Mouse (Mus musculus) limb, embryonic 15.5 days (tissue): ENCODE results near the gene Krtcap3. TPM values are rescaled to one million over a fixed set of nuclear protein-coding genes. Genes with fewer than 3 reads are reported as not detected.

Experiments used
- ATAC-seq: fragments of 200-750 bp; cut with Nextera tagmentation; 2 replicates; pipeline ENCODE4 v1.8.0; 2017; ENCODE audit warnings: low read depth, moderate TSS enrichment; ENCODE audit not compliant: insufficient number of reproducible peaks, low FRiP score, low TSS enrichment
- H3K27ac ChIP-seq: fragments of 300-500 bp; sonication (generic); 2 replicates; pipeline ENCODE4 v1.5.1; 2015; ENCODE audit warnings: moderate library complexity, mild to moderate bottlenecking, inconsistent platforms
- H3K27me3 ChIP-seq: fragments of 300-500 bp; sonication (generic); 2 replicates; pipeline ENCODE4 v1.6.1; 2015; ENCODE audit warnings: inconsistent platforms
- H3K36me3 ChIP-seq: fragments of 300-500 bp; sonication (generic); 2 replicates; pipeline ENCODE4 v1.6.1; 2015; ENCODE audit warnings: inconsistent platforms
- H3K4me1 ChIP-seq: fragments of 300-500 bp; sonication (generic); 2 replicates; pipeline ENCODE4 v1.6.1; 2015; ENCODE audit warnings: inconsistent platforms
- H3K4me2 ChIP-seq: fragments of 300-500 bp; sonication (generic); 2 replicates; pipeline ENCODE4 v1.6.1; 2015; ENCODE audit warnings: mild to moderate bottlenecking, inconsistent platforms
- H3K4me3 ChIP-seq: fragments of 300-500 bp; sonication (generic); 2 replicates; pipeline ENCODE4 v1.5.1; 2015; ENCODE audit warnings: mild to moderate bottlenecking, inconsistent platforms
- H3K9ac ChIP-seq: fragments of 300-500 bp; sonication (generic); 2 replicates; pipeline ENCODE4 v1.6.1; 2015; ENCODE audit warnings: inconsistent platforms
- H3K9me3 ChIP-seq: fragments of 300-500 bp; sonication (generic); 2 replicates; pipeline ENCODE4 v1.6.1; 2016; ENCODE audit warnings: inconsistent platforms
- WGBS: fragments of 180-500 bp; shearing (Covaris S2); methylation state at CpG from one replicate; pipeline ENCODE4 v1.1.7; 2015; 5-methylcytosine and 5-hydroxymethylcytosine counted together
- polyA plus RNA-seq: library from polyadenylated mRNA; unstranded; fragments of >200 nt; fragmentation: Nextera tagmentation; extraction: Ambion mirVana; gene quantifications from 2 replicates; pipeline ENCODE4 v1.2.1, GENCODE M21; 2015

Krtcap3 gene
- polyA plus RNA-seq, 1 experiment from 2014 or later: 12.8 TPM

DNA sequence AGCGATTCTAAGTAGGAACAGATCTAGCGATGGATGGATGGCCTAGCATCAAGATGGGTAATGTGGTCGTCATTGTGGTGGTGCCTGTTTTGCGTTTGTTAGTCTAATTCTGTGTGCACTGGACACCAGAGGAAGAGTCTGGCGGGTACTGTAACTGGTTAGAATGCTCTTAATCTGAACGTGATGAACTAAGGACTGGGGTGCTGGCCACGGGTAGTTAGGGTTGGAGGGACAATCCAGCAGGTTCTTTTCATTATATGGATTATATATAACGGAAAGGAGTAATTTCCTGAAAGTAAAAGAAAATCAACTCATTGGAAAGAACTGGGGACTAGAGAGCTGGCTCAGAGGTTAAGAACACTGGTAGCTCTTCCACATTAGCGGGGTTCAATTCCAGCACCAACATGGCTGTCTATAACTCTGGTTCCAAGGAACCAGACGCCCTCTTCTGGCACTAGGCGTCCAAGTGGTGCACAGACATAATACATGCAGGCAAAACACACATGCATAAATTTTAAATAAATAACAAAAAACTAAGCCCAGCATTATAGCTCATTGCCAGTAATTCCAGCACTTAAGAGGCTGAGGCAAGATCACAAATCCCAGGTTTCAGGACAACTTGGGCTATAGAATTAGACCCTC lies 30.1 kb upstream of the Krtcap3 start:
- ATAC-seq: no peak
- no peaks in the 10 kb centered on the region for H3K9me3 ChIP-seq
- H3K4me1 ChIP-seq: peaks cover 16% of the 10 kb centered on the region; the same call in 1 of the 2 replicates
- 14% methylated on average over 11 of the region's 11 CpGs for WGBS
- peak overlapping the region; percentile 68 for H3K9ac ChIP-seq
- H3K27me3 ChIP-seq: no peaks in the 10 kb centered on the region
- H3K36me3 ChIP-seq: no peaks in the 10 kb centered on the region
- peak overlapping the region; percentile 99 for H3K4me3 ChIP-seq
- H3K27ac ChIP-seq: peak overlapping the region; percentile 93
- H3K4me2 ChIP-seq: peak overlapping the region; percentile 78

DNA sequence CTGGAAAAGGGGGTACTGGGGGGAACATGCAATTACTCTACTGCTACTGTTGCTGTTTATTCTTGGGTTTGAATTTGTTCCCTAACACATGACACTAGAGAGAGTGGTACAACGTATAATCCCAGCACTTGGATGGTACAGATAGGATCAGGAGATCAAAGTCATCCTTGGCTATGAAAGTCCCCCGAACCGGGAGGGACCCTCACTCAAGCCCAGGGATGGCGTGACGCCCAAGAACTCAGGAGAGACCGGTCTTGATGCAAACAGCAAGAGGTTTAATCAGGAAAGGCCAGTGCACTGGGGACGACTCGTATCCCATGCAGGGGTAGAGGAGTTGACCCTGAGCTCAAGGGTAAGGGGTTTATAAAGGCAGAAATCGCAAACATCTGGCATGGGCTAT lies 28.8 kb upstream of the Krtcap3 start:
- Histone ChIP-seq H3K27me3 (no peaks in the 10 kb centered on the region), H3K4me2 (no peak overlapping the region), H3K9me3 (no peaks in the 10 kb centered on the region), H3K4me3 (no peak overlapping the region), H3K9ac (no peak overlapping the region), H3K4me1 (peaks cover 16% of the 10 kb centered on the region; the same call in 1 of the 2 replicates), H3K27ac (no peak overlapping the region), H3K36me3 (no peaks in the 10 kb centered on the region)
- WGBS: 88% methylated on average over 9 of the region's 9 CpGs
- ATAC-seq: no peak

DNA sequence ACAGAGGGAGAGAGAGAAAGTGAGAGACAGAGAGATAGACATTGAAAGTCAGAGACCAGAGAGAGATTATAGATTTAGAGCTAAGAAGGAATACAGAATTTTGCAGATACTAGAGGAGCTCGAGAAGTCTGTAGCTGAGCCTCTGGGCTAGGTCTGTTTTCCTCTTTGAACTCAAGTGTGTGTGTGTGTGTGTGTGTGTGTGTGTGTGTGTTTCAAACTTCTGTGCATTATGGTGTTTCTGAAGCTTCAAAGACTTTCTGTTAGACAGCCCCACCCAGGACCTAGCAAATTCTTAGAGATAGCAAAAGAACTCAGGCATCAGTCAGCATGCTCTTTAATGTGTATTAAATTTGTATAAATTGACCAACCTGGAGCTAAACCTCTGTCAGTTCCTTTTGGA lies 24.9 kb upstream of the Krtcap3 start:
- no peaks in the 10 kb centered on the region for H3K9me3 ChIP-seq
- H3K4me2 ChIP-seq: no peak overlapping the region
- no peaks in the 10 kb centered on the region for H3K27me3 ChIP-seq
- H3K36me3 ChIP-seq: no peaks in the 10 kb centered on the region
- no peak overlapping the region for H3K9ac ChIP-seq
- no peak overlapping the region for H3K4me3 ChIP-seq
- no peak for ATAC-seq
- WGBS: 58% methylated on average over 1 of the region's 1 CpGs
- H3K4me1 ChIP-seq: no peaks in the 10 kb centered on the region
- H3K27ac ChIP-seq: no peak overlapping the region

DNA sequence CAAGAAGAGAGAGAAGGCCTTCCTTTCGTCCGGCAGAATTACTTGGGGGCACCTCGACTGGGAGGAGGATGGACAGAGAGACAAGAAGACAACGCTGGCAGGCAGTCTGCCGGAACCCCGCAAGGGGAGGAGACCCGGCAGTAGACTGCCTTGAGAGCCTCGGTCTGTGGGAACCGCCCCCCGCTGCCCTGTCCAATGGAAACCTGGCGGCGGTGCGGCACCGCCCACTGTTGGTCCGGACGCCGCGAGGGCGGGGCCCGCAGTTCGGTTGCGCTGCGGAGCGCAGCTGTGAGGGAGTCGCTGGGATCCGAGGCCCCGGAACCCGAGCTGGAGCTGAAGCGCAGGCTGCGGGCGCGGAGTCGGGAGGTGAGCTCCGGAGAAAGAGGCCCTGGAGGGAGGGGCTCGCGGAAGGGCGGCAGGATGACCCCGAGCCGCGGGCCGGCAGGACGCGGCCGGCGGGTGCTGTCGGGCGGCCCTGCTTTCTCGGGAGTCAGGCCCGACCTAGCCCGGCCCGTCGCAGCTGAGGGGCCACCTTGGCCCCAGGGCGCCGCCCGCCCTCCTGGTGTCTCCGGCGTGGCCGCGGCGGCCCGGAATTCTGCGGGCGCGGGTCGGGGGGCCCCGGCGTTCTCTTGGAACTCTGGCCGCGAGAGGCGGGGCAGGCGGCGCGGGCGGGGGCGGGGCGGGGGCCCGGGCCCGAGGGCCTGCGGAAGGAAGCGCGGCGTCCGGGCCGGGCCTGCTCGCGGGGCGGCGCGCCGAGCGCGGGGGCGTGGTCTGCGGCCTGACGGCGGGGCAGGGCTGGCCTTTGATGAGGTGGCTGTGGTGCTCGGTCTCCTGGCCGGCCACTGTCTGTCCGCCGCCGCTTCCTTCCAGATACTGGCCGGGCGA lies 10.6 kb upstream of the Krtcap3 start, which contains the start of the genes Nrbp1 and Gm9970:
Gene Nrbp1 (plus strand): TSS at position 228 of the 885 bp plus-strand sequence.
Gene Gm9970 (minus strand): TSS at position 596 of the 885 bp plus-strand sequence.
- Histone ChIP-seq H3K4me2 (peak within 1 kb of the TSS; percentile 77), H3K27me3 (no peaks in the 10 kb centered on the region), H3K9me3 (no peaks in the 10 kb centered on the region), H3K27ac (peak within 1 kb of the TSS; percentile 99), H3K4me3 (peak within 1 kb of the TSS; percentile 99), H3K36me3 (peaks cover 23% of the 10 kb centered on the region), H3K4me1 (peaks cover 6% of the 10 kb centered on the region), H3K9ac (peak within 1 kb of the TSS; percentile 99)
- under 1% methylated on average over 93 of the region's 103 CpGs for WGBS
- peak; percentile 98 for ATAC-seq

DNA sequence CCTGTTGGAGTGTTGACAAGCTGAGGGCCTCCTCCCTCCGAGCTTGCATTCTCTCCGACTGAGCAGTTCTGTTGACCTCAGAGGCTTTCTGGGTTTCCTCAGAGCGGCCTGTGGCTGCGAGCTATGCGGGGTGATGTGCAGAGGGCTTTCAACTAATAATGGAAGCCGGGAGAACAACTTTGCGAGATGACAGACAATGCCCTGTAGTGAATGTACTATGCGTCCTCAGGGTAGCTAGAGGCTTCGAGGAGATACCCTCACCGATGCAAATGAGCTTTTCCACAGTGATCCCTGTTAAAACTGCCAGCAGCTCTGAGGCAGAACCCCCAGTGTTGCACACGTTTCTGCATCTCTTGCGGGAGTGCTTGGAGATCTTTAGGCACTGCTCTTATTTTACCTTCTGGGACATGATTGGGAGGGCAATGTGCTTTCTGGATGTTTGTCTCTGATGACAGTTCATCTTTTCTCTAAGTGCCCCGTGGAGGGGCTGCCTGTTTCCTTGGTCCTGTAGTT lies 9.9 kb upstream of the Krtcap3 start:
- H3K9me3 ChIP-seq: no peaks in the 10 kb centered on the region
- peak overlapping the region; percentile 99 for H3K9ac ChIP-seq
- WGBS: under 1% methylated on average over 13 of the region's 13 CpGs
- no peak for ATAC-seq
- peaks cover 30% of the 10 kb centered on the region for H3K36me3 ChIP-seq
- peak overlapping the region; percentile 99 for H3K27ac ChIP-seq
- peak overlapping the region; percentile 77 for H3K4me2 ChIP-seq
- no peaks in the 10 kb centered on the region for H3K27me3 ChIP-seq
- peaks cover 6% of the 10 kb centered on the region for H3K4me1 ChIP-seq
- peak overlapping the region; percentile 99 for H3K4me3 ChIP-seq

DNA sequence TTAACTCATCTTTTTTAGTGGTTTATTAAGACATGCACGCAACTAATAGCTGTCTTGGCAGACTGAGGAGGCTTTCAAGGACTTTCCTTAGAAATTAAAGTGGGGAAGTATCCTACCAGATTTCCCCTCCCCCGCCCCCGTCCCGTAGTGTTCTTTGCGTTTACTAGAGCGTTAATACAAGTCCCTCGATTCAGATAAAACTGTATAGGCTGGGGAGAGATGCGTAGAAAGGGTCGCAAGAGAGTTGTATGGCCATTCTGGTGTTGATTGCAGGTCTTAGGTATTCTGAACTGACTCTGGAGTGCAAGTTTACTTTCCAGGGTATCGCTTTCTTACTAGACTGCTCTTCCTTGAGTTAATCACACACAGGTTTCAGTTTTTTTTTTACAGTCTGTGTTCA lies 9.3 kb upstream of the Krtcap3 start:
- peaks cover 36% of the 10 kb centered on the region for H3K36me3 ChIP-seq
- peak overlapping the region; percentile 99 for H3K4me3 ChIP-seq
- peak overlapping the region; percentile 99; the same call in 1 of the 2 replicates for H3K9ac ChIP-seq
- no peaks in the 10 kb centered on the region for H3K9me3 ChIP-seq
- peak overlapping the region; percentile 77 for H3K4me2 ChIP-seq
- 0 out of 2 replicates have a peak overlapping the region, but pooled peaks have one; percentile 99 for H3K27ac ChIP-seq
- H3K4me1 ChIP-seq: peaks cover 6% of the 10 kb centered on the region
- no peaks in the 10 kb centered on the region for H3K27me3 ChIP-seq
- no peak for ATAC-seq
- 18% methylated on average over 10 of the region's 10 CpGs for WGBS

DNA sequence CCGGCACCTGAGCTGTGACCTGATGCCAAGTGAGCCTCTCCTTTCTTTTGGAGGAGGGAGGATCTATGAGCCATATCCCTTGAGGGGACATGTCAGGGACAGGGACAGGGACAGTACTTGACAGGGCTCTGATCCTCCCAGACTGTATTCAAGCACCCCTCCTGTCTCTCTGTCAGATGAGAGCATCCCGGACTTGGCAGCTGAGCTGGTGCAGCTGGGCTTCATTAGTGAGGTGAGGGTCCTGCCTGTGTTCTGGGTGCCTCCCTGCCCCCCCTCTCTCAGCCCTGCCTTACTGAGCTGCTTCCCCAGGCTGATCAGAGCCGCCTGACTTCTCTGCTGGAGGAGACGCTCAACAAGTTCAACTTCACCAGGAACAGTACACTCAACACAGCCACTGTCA lies 775 bp upstream of the Krtcap3 start:
- Histone ChIP-seq H3K9ac (no peak overlapping the region), H3K4me2 (0 out of 2 replicates have a peak overlapping the region, but pooled peaks have one; percentile 43), H3K4me3 (no peak overlapping the region), H3K27ac (peak overlapping the region; percentile 44; the same call in 1 of the 2 replicates), H3K27me3 (no peaks in the 10 kb centered on the region), H3K9me3 (no peaks in the 10 kb centered on the region), H3K4me1 (peaks cover 43% of the 10 kb centered on the region), H3K36me3 (peaks cover 80% of the 10 kb centered on the region)
- no peak for ATAC-seq
- 32% methylated on average over 4 of the region's 4 CpGs for WGBS

DNA sequence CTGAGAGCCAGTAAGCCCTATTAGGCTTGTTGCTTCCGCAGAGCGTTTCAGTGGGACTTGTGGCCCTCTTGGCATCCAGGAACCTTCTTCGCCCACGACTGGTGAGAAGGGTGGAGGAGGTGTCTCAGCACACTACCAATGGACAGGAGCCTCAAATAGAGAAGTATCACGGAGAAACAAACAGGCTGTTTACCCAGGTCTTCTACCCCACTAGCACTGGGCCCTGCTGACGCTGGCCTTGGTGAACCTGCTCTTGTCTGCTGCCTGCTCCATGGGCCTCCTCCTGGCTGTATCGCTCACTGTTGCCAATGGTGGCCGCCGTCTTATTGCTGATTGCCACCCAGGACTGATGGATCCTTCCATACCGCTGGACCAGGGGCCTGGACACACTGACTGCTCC lies 660 bp downstream of the Krtcap3 start:
- H3K4me2 ChIP-seq: peak overlapping the region; percentile 43
- H3K9me3 ChIP-seq: no peaks in the 10 kb centered on the region
- 52% methylated on average over 10 of the region's 10 CpGs for WGBS
- H3K4me1 ChIP-seq: peaks cover 43% of the 10 kb centered on the region
- H3K27me3 ChIP-seq: no peaks in the 10 kb centered on the region
- H3K9ac ChIP-seq: no peak overlapping the region
- no peak overlapping the region for H3K27ac ChIP-seq
- peaks cover 74% of the 10 kb centered on the region for H3K36me3 ChIP-seq
- H3K4me3 ChIP-seq: peak overlapping the region; percentile 35
- no peak for ATAC-seq

DNA sequence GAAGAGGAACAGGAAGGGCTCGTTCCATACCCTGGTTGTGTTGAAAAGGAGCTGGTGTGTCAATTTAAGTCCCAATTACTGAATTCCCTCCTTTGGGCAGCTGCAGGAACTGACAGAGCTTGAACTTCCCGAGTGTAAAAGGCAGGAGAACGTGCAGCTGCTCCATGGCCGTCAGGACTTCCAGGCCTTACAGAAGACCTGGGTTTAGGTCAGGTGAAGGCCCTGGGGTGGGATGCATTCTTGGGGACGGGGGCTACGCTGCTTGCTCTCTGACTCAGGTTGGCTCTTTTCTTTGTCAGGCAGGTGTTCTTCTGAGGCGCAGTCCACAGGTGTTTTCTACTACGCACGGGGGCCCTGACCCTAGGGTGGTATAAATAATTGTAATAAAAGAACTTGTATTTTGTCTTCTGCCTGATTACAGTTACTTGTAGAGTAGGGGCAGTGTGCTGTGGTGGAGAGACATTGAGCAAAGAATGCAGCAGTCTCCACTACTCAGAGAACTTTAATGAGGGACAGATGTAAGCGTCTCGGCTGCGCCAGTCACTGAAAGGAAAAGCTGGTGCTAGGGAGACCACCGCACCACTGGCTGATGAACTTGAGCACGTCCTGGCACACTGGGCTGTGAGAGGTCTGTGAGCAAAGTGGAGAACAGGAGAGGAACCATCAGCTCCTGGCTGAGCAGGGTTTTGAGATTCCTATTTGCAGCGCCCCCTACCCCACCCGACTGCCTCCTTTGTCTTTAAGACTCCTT lies 1.5 kb downstream of the Krtcap3 start:
- 46% methylated on average over 16 of the region's 16 CpGs for WGBS
- ATAC-seq: peak; percentile 26; the same call in 1 of the 2 replicates

DNA sequence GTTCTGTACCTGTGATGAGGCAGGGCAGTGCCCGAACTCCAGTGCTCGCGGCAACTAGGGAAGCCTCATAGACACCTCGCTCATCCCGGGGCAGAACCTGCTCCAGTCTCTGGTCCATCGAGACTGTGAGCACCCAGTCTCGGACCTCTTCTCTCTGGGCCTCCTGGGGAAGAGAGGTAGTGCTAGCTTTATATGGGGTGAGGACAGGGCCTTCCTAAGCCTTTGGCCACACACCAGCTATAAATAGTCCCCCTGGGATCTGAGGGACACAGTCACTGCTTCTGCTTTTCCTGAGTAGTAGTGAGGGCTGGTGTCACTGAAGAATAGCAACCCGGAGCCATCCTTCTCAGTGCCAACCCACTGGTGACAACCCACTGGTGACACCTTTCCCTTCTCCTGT lies 2.3 kb downstream of the Krtcap3 start:
- H3K36me3 ChIP-seq: peaks cover 67% of the 10 kb centered on the region
- H3K4me2 ChIP-seq: no peak overlapping the region
- peaks cover 43% of the 10 kb centered on the region for H3K4me1 ChIP-seq
- WGBS: 90% methylated on average over 8 of the region's 8 CpGs
- no peak overlapping the region for H3K9ac ChIP-seq
- no peak for ATAC-seq
- H3K9me3 ChIP-seq: no peaks in the 10 kb centered on the region
- no peak overlapping the region for H3K4me3 ChIP-seq
- peak overlapping the region; percentile 59 for H3K27ac ChIP-seq
- H3K27me3 ChIP-seq: no peaks in the 10 kb centered on the region

More for the DNA sequence above, 1.5 kb downstream of the Krtcap3 start:
- H3K27me3 ChIP-seq: no peaks in the 10 kb centered on the region
- H3K27ac ChIP-seq: peak overlapping the region; percentile 67; the same call in 1 of the 2 replicates
- H3K4me1 ChIP-seq: peaks cover 43% of the 10 kb centered on the region
- H3K9ac ChIP-seq: no peak overlapping the region
- no peaks in the 10 kb centered on the region for H3K9me3 ChIP-seq
- no peak overlapping the region for H3K4me3 ChIP-seq
- peaks cover 73% of the 10 kb centered on the region for H3K36me3 ChIP-seq
- no peak overlapping the region for H3K4me2 ChIP-seq

DNA sequence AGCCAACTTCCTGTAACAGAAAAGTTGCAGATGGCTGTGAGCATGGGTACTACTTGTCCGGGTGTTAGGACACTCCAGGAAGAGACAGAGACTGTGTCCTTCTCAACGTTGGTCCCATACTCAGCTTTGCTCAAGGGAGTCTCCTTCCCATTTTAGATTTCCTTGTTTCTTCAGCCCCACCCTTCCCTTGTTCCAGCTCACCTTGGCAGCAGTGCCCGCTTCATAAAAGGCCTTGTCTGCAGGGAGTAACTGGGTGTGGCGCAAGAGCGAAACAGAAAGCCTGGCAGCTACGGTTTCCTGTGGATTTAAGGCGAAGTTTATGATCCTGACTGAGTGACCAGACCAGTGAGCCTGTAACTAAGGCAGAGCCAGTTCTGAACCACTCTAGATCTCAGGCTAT lies 3.0 kb downstream of the Krtcap3 start:
- no peak overlapping the region for H3K9ac ChIP-seq
- H3K9me3 ChIP-seq: no peaks in the 10 kb centered on the region
- no peak for ATAC-seq
- WGBS: 63% methylated on average over 7 of the region's 7 CpGs
- peaks cover 67% of the 10 kb centered on the region for H3K36me3 ChIP-seq
- H3K27ac ChIP-seq: peak overlapping the region; percentile 48
- peaks cover 43% of the 10 kb centered on the region for H3K4me1 ChIP-seq
- no peak overlapping the region for H3K4me2 ChIP-seq
- H3K4me3 ChIP-seq: no peak overlapping the region
- no peaks in the 10 kb centered on the region for H3K27me3 ChIP-seq
